Mouse (Mus musculus) E14TG2a.4 (cell line): ENCODE measurements around the gene Olfr1474.
"Not testable (repeated sequence)": the region's sequence is repeated elsewhere in the genome, so short reads cannot be mapped to it uniquely, and the experiment has no call there.

Experiments
- H3K27me3 ChIP-seq: 2 replicates; pipeline ENCODE4 v1.6.1; 2014; ENCODE audit warnings: low read length, control low read depth; ENCODE audit not compliant: insufficient read depth
- H3K36me3 ChIP-seq: 2 replicates; pipeline ENCODE4 v1.6.1; 2014; ENCODE audit warnings: low read length, control low read depth; ENCODE audit not compliant: insufficient read depth
- H3K4me1 ChIP-seq: replicated peaks from 2 replicates; pipeline ENCODE4 v1.6.1; 2014; ENCODE audit warnings: low read depth, low read length, control low read depth
- H3K4me3 ChIP-seq: replicated peaks from 2 replicates; pipeline ENCODE4 v1.5.1; 2014; ENCODE audit warnings: mild to moderate bottlenecking, low read length
- H3K9me3 ChIP-seq: 2 replicates; pipeline ENCODE4 v1.6.1; 2014; ENCODE audit warnings: low read length, control low read depth
- CTCF ChIP-seq: conservative IDR thresholded peaks from 2 replicates; pipeline ENCODE4 v1.5.1; 2014; ENCODE audit warnings: low read length
- NANOG ChIP-seq: IDR thresholded peaks from 2 replicates; pipeline ENCODE4 v1.6.1; 2014; ENCODE audit warnings: borderline replicate concordance, low read length, mixed read lengths
- POU5F1 ChIP-seq: IDR thresholded peaks from 2 replicates; pipeline ENCODE4 v1.6.1; 2014; ENCODE audit warnings: low read length, borderline replicate concordance

Olfr1474 gene

GRCm38 (mm10) chr19:13469265-13469664, at the start of gene Olfr1474:
Gene Olfr1474, plus strand, starts transcription at chr19:13469565.
- not testable (repeated sequence) for H3K36me3 ChIP-seq, H3K4me3 ChIP-seq, H3K27me3 ChIP-seq, H3K9me3 ChIP-seq, H3K4me1 ChIP-seq

GRCm38 (mm10) chr19:13443109-13443508, 26.3 kb upstream of the Olfr1474 start, which contains the start of gene Olfr1471:
Gene Olfr1471, plus strand, starts transcription at chr19:13443409.
- not testable (repeated sequence) for H3K36me3 ChIP-seq, H3K4me1 ChIP-seq, H3K4me3 ChIP-seq, H3K27me3 ChIP-seq, H3K9me3 ChIP-seq

- no peaks in the 10 kb centered on the region for H3K27me3 ChIP-seq
Observed at GRCm38 (mm10) chr19:13455986-13456385, 13.4 kb upstream of the Olfr1474 start, which contains the start of gene Olfr1472. Gene Olfr1472, minus strand, starts transcription at chr19:13456086.

GRCm38 (mm10) chr19:13480096-13480495, 10.7 kb downstream of the Olfr1474 start, which contains the start of gene Olfr1475:
Gene Olfr1475, minus strand, starts transcription at chr19:13480196.
- Histone ChIP-seq H3K27me3 (no peaks in the 10 kb centered on the region), H3K4me1 (no peaks in the 10 kb centered on the region), H3K4me3 (no peak within 1 kb of the TSS), H3K9me3 (no peaks in the 10 kb centered on the region), H3K36me3 (no peaks in the 10 kb centered on the region)
- TF ChIP-seq POU5F1 (no peak), CTCF (no peak), NANOG (no peak)

More at GRCm38 (mm10) chr19:13455986-13456385, 13.4 kb upstream of the Olfr1474 start, which contains the start of gene Olfr1472:
- Histone ChIP-seq H3K4me3 (no peak within 1 kb of the TSS), H3K9me3 (peaks cover 7% of the 10 kb centered on the region; the same call in 1 of the 2 replicates), H3K36me3 (no peaks in the 10 kb centered on the region), H3K4me1 (no peaks in the 10 kb centered on the region)
- TF ChIP-seq CTCF: no peak
- no peak for TF ChIP-seq POU5F1
- no peak for TF ChIP-seq NANOG

GRCm38 (mm10) chr19:13500246-13500645, 30.9 kb downstream of the Olfr1474 start, which contains the start of gene Olfr1477:
Gene Olfr1477, plus strand, starts transcription at chr19:13500546.
- no peak within 1 kb of the TSS for H3K4me3 ChIP-seq
- no peaks in the 10 kb centered on the region for H3K4me1 ChIP-seq
- H3K36me3 ChIP-seq: no peaks in the 10 kb centered on the region
- TF ChIP-seq POU5F1: no peak
- TF ChIP-seq NANOG: no peak
- no peak for TF ChIP-seq CTCF
- H3K9me3 ChIP-seq: no peaks in the 10 kb centered on the region
- no peaks in the 10 kb centered on the region for H3K27me3 ChIP-seq
